Mouse (Mus musculus): ENCODE measurements around the gene Slc12a4. TPM values are rescaled to one million over a fixed set of nuclear protein-coding genes. Genes with fewer than 3 reads are reported as not detected.
"Not testable (repeated sequence)": the region's sequence is repeated elsewhere in the genome, so short reads cannot be mapped to it uniquely, and the experiment has no call there.

Slc12a4 gene
- polyA plus RNA-seq, 1 experiment from 2014 or later, result 16.1 TPM

- Histone ChIP-seq H3K36me3 (ENCODE audit: inconsistent target) (peaks cover 24% of the 10 kb centered on the region), H3K79me2 (ENCODE audit: inconsistent target) (peaks cover 18% of the 10 kb centered on the region), H3K27ac (peak overlapping the region; percentile 86), H3K4me3 (ENCODE audit: inconsistent target) (peak overlapping the region; percentile 35)
- WGBS (ENCODE audit: missing documents), result 25% methylated on average over 2 of the region's 2 CpGs
Observed at GRCm38 (mm10) chr8:105991546-105991945, 25.6 kb upstream of the Slc12a4 start.

GRCm38 (mm10) chr8:105990856-105991387 lies 25.0 kb upstream of the Slc12a4 start, which contains the start of gene Dus2:
Gene Dus2 (plus strand): TSS chr8:105991337.
- WGBS (ENCODE audit: missing documents), result 13% methylated on average over 15 of the region's 15 CpGs
- Histone ChIP-seq H3K27ac (peak within 1 kb of the TSS; percentile 86), H3K4me3 (ENCODE audit: inconsistent target) (peak within 1 kb of the TSS; percentile 35), H3K79me2 (ENCODE audit: inconsistent target) (peaks cover 18% of the 10 kb centered on the region), H3K36me3 (ENCODE audit: inconsistent target) (peaks cover 24% of the 10 kb centered on the region)

GRCm38 (mm10) chr8:105988546-105988945 lies 22.6 kb upstream of the Slc12a4 start:
- H3K36me3 ChIP-seq (ENCODE audit: inconsistent target), result peaks cover 32% of the 10 kb centered on the region
- no peak overlapping the region for H3K27ac ChIP-seq
- no peak overlapping the region for H3K4me3 ChIP-seq (ENCODE audit: inconsistent target)
- 94% methylated on average over 11 of the region's 11 CpGs for WGBS (ENCODE audit: missing documents)
- peaks cover 18% of the 10 kb centered on the region for H3K79me2 ChIP-seq (ENCODE audit: inconsistent target)

GRCm38 (mm10) chr8:105983406-105983805 lies 17.5 kb upstream of the Slc12a4 start:
- H3K27ac ChIP-seq, result peak overlapping the region; percentile 48
- H3K4me3 ChIP-seq (ENCODE audit: inconsistent target); H3K79me2 ChIP-seq (ENCODE audit: inconsistent target): not testable (repeated sequence)
- WGBS (ENCODE audit: missing documents), result 35% methylated on average over 5 of the region's 11 CpGs
- H3K36me3 ChIP-seq (ENCODE audit: inconsistent target), result peaks cover 22% of the 10 kb centered on the region

- 89% methylated on average over 1 of the region's 1 CpGs for WGBS (ENCODE audit: missing documents)
- no peaks in the 10 kb centered on the region for H3K79me2 ChIP-seq (ENCODE audit: inconsistent target)
- no peak overlapping the region for H3K4me3 ChIP-seq (ENCODE audit: inconsistent target)
- peaks cover 8% of the 10 kb centered on the region; the same call in 1 of the 2 replicates for H3K36me3 ChIP-seq (ENCODE audit: inconsistent target)
- H3K27ac ChIP-seq, result no peak overlapping the region
Observed at GRCm38 (mm10) chr8:105981146-105981545, 15.2 kb upstream of the Slc12a4 start.

GRCm38 (mm10) chr8:105979325-105979724 lies 13.4 kb upstream of the Slc12a4 start, which contains the start of gene Dpep3:
Gene Dpep3 (minus strand): TSS chr8:105979429.
- H3K4me3 ChIP-seq (ENCODE audit: inconsistent target), result no peak within 1 kb of the TSS
- 96% methylated on average over 14 of the region's 15 CpGs for WGBS (ENCODE audit: missing documents)
- no peaks in the 10 kb centered on the region for H3K79me2 ChIP-seq (ENCODE audit: inconsistent target)
- H3K27ac ChIP-seq, result no peak within 1 kb of the TSS
- no peaks in the 10 kb centered on the region for H3K36me3 ChIP-seq (ENCODE audit: inconsistent target)

- Histone ChIP-seq H3K36me3 (ENCODE audit: inconsistent target) (no peaks in the 10 kb centered on the region), H3K27ac (no peak overlapping the region), H3K79me2 (ENCODE audit: inconsistent target) (no peaks in the 10 kb centered on the region), H3K4me3 (ENCODE audit: inconsistent target) (no peak overlapping the region)
- WGBS (ENCODE audit: missing documents), result 87% methylated on average over 7 of the region's 7 CpGs
Observed at GRCm38 (mm10) chr8:105975363-105975762, 9.5 kb upstream of the Slc12a4 start.

- Histone ChIP-seq H3K79me2 (ENCODE audit: inconsistent target) (no peaks in the 10 kb centered on the region), H3K27ac (no peak overlapping the region), H3K36me3 (ENCODE audit: inconsistent target) (no peaks in the 10 kb centered on the region), H3K4me3 (ENCODE audit: inconsistent target) (no peak overlapping the region)
- WGBS (ENCODE audit: missing documents), result 87% methylated on average over 7 of the region's 8 CpGs
Observed at GRCm38 (mm10) chr8:105971019-105971720, 5.3 kb upstream of the Slc12a4 start.

GRCm38 (mm10) chr8:105969367-105969766 lies 3.5 kb upstream of the Slc12a4 start:
- WGBS (ENCODE audit: missing documents), result 100% methylated on average over 1 of the region's 1 CpGs
- H3K79me2 ChIP-seq (ENCODE audit: inconsistent target), result peaks cover 11% of the 10 kb centered on the region

GRCm38 (mm10) chr8:105966692-105967311 lies 905 bp upstream of the Slc12a4 start:
- Histone ChIP-seq H3K4me3 (ENCODE audit: inconsistent target) (no peak overlapping the region; the same call in 1 of the 2 replicates), H3K27ac (no peak overlapping the region), H3K36me3 (ENCODE audit: inconsistent target) (no peaks in the 10 kb centered on the region), H3K79me2 (ENCODE audit: inconsistent target) (peaks cover 36% of the 10 kb centered on the region)
- WGBS (ENCODE audit: missing documents), result 36% methylated on average over 19 of the region's 19 CpGs

More at GRCm38 (mm10) chr8:105969367-105969766, 3.5 kb upstream of the Slc12a4 start:
- Histone ChIP-seq H3K36me3 (ENCODE audit: inconsistent target) (no peaks in the 10 kb centered on the region), H3K4me3 (ENCODE audit: inconsistent target) (no peak overlapping the region), H3K27ac (no peak overlapping the region)

- Histone ChIP-seq H3K79me2 (ENCODE audit: inconsistent target) (peaks cover 47% of the 10 kb centered on the region), H3K4me3 (ENCODE audit: inconsistent target) (peak overlapping the region; percentile 44), H3K36me3 (ENCODE audit: inconsistent target) (no peaks in the 10 kb centered on the region), H3K27ac (no peak overlapping the region)
- WGBS (ENCODE audit: missing documents), result 7% methylated on average over 40 of the region's 40 CpGs
Observed at GRCm38 (mm10) chr8:105965266-105965904, 512 bp downstream of the Slc12a4 start.

GRCm38 (mm10) chr8:105964506-105965265 lies 1.2 kb downstream of the Slc12a4 start:
- Histone ChIP-seq H3K4me3 (ENCODE audit: inconsistent target) (peak overlapping the region; percentile 44; the same call in 1 of the 2 replicates), H3K27ac (no peak overlapping the region), H3K36me3 (ENCODE audit: inconsistent target) (no peaks in the 10 kb centered on the region), H3K79me2 (ENCODE audit: inconsistent target) (peaks cover 47% of the 10 kb centered on the region)
- 82% methylated on average over 12 of the region's 12 CpGs for WGBS (ENCODE audit: missing documents)

GRCm38 (mm10) chr8:105961536-105961935 lies 4.4 kb downstream of the Slc12a4 start:
- Histone ChIP-seq H3K36me3 (ENCODE audit: inconsistent target) (no peaks in the 10 kb centered on the region), H3K27ac (no peak overlapping the region), H3K79me2 (ENCODE audit: inconsistent target) (peaks cover 47% of the 10 kb centered on the region), H3K4me3 (ENCODE audit: inconsistent target) (no peak overlapping the region)
- 88% methylated on average over 10 of the region's 10 CpGs for WGBS (ENCODE audit: missing documents)

- H3K36me3 ChIP-seq (ENCODE audit: inconsistent target), result no peaks in the 10 kb centered on the region
- no peak overlapping the region for H3K4me3 ChIP-seq (ENCODE audit: inconsistent target)
- 79% methylated on average over 14 of the region's 14 CpGs for WGBS (ENCODE audit: missing documents)
- H3K79me2 ChIP-seq (ENCODE audit: inconsistent target), result peaks cover 47% of the 10 kb centered on the region
- H3K27ac ChIP-seq, result no peak overlapping the region
Observed at GRCm38 (mm10) chr8:105961101-105961500, 4.8 kb downstream of the Slc12a4 start.

Measured in macrophage (primary cell).